Mouse (Mus musculus): ENCODE measurements around the gene Pigu.

DNA sequence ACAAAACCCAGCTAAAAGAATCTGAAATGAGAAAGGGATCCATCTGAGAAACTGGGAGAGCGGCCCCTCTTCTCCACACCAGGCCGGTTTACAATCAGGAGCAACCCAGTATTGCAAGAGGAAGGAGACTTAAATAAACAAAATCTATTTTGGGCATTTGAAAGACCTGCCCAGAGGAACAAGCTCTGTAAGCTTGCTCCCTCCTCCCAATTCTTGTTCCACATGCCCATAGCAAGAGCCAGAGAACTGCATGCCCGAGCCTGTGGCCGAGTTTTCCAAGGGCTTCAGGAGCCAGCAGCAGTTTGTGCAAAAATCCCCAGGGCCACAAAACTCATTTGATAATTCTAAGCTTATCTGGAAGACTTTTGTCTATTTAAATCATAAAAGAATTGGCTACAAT, 57.7 kb downstream of the Pigu start:
- TF ChIP-seq GATA1 (IDR thresholded peaks at IDR 0.05; ENCODE audit: low read depth, low read length) = no peak
- TF ChIP-seq USF1 (IDR thresholded peaks at IDR 0.05; ENCODE audit: low read depth, low read length) = no peak
- no peak for TF ChIP-seq CTCF (IDR thresholded peaks at IDR 0.05 in 2 of 3, conservative IDR thresholded peaks at IDR 0.05 in 1 of 3; ENCODE audit: control insufficient read depth in 1 of 3, insufficient read depth in 1 of 3, low read depth in 2 of 3, low read length in 3 of 3, poor library complexity in 1 of 3, severe bottlenecking in 1 of 3)
- no peak for TF ChIP-seq MAFK (IDR thresholded peaks at IDR 0.05; ENCODE audit: borderline replicate concordance, low read depth, low read length)
- TF ChIP-seq SIN3A (IDR thresholded peaks at IDR 0.05; ENCODE audit: low read length) = no peak
- TF ChIP-seq POLR2A (IDR thresholded peaks at IDR 0.05; ENCODE audit: control insufficient read depth in 1 of 2, insufficient read depth in 1 of 2, low read depth in 1 of 2, low read length in 2 of 2, poor library complexity in 1 of 2) = no peak
- TF ChIP-seq TBP (IDR thresholded peaks at IDR 0.05; ENCODE audit: low read depth, low read length) = no peak
- no peak for TF ChIP-seq EP300 (IDR thresholded peaks at IDR 0.05; ENCODE audit: low read depth in 1 of 2, low read length in 2 of 2)
- TF ChIP-seq MAX (IDR thresholded peaks at IDR 0.05; ENCODE audit: low read length) = no peak
- no peak for TF ChIP-seq POLR2AphosphoS5 (IDR thresholded peaks at IDR 0.05; ENCODE audit: borderline replicate concordance, low read depth, low read length)
- no peak for TF ChIP-seq KAT2A (conservative IDR thresholded peaks at IDR 0.05; ENCODE audit: low read depth, low read length)
- TF ChIP-seq GABPA (IDR thresholded peaks at IDR 0.05; ENCODE audit: low read depth, low read length) = no peak
- no peak for TF ChIP-seq ZC3H11A (IDR thresholded peaks at IDR 0.05; ENCODE audit: low read depth, low read length)
- TF ChIP-seq NRF1 (IDR thresholded peaks at IDR 0.05; ENCODE audit: insufficient read depth, low read depth, low read length, poor library complexity, severe bottlenecking) = no peak

Data from MEL (cell line).